Mouse (Mus musculus) spleen, embryonic (tissue): ENCODE data around the gene Gm20903.
"Not testable (repeated sequence)": the region's sequence is repeated elsewhere in the genome, so short reads cannot be mapped to it uniquely, and the experiment has no call there.

ENCODE experiments used
- CTCF ChIA-PET: fragments of 350-600 bp; sonication (Branson Sonifier 250); formaldehyde crosslinking; loops from one replicate; lab custom pipeline; 2022; lab: Charles Lee

Gene Gm20903

GRCm38 (mm10) chrY:73669015-73669414 lies at the start of gene Gm20903:
Gene Gm20903, plus strand, starts transcription at chrY:73669315.
- CTCF ChIA-PET: not testable (repeated sequence)
